Mouse (Mus musculus) heart, postnatal 0 days (tissue): ENCODE measurements around the gene Pheta1. TPM values are rescaled to one million over a fixed set of nuclear protein-coding genes. Genes with fewer than 3 reads are reported as not detected.

Experiments used
- ATAC-seq: fragments of 200-750 bp; cut with Nextera tagmentation; 2 replicates; pipeline ENCODE4 v1.8.0; 2017; ENCODE audit warnings: low read depth, moderate number of reproducible peaks, moderate library complexity; ENCODE audit not compliant: insufficient read depth
- DNase-seq: peaks from one replicate; pipeline ENCODE4 v3.0.0-alpha.2; 2016; ENCODE audit warnings: low spot score
- H3K27ac ChIP-seq: fragments of 300-500 bp; sonication (generic); 2 replicates; pipeline ENCODE4 v1.5.1; 2014; ENCODE audit warnings: low read depth, mild to moderate bottlenecking
- H3K27me3 ChIP-seq: fragments of 300-500 bp; sonication (generic); 2 replicates; pipeline ENCODE4 v1.6.1; 2014; ENCODE audit warnings: low read length, mixed read lengths; ENCODE audit not compliant: control insufficient read depth, insufficient read depth
- H3K36me3 ChIP-seq: fragments of 300-500 bp; sonication (generic); replicated peaks from 2 replicates; pipeline ENCODE4 v1.6.1; 2014; ENCODE audit warnings: low read length, mixed read lengths; ENCODE audit not compliant: control insufficient read depth, insufficient read depth
- H3K4me1 ChIP-seq: fragments of 300-500 bp; sonication (generic); 2 replicates; pipeline ENCODE4 v1.6.1; 2014; ENCODE audit warnings: antibody characterized with exemption; ENCODE audit not compliant: control insufficient read depth, insufficient read depth
- H3K4me2 ChIP-seq: fragments of 300-500 bp; sonication (generic); 2 replicates; pipeline ENCODE4 v1.6.1; 2014; ENCODE audit warnings: low read depth, mild to moderate bottlenecking, low read length, moderate library complexity
- H3K4me3 ChIP-seq: fragments of 300-500 bp; sonication (generic); 2 replicates; pipeline ENCODE4 v1.5.1; 2014; ENCODE audit warnings: low read depth, low read length
- H3K9ac ChIP-seq: fragments of 300-500 bp; sonication (generic); replicated peaks from 2 replicates; pipeline ENCODE4 v1.6.1; 2014; ENCODE audit warnings: low read depth, low read length, mixed read lengths
- H3K9me3 ChIP-seq: fragments of 300-500 bp; sonication (generic); replicated peaks from 2 replicates; pipeline ENCODE4 v1.6.1; 2016; ENCODE audit warnings: low read length; ENCODE audit not compliant: control insufficient read depth
- CTCF ChIP-seq: IDR thresholded peaks from 2 replicates; pipeline ENCODE4 v1.5.1; 2016; ENCODE audit warnings: antibody characterized with exemption, control low read depth, low read depth
- EP300 ChIP-seq: IDR thresholded peaks from 2 replicates; pipeline ENCODE4 v1.6.1; 2016; ENCODE audit warnings: antibody characterized with exemption, low read depth
- WGBS: fragments of 180-500 bp; shearing (Covaris S2); extraction: QIAGEN DNeasy Blood & Tissue Kit; methylation state at CpG from one replicate; pipeline ENCODE4 v1.1.7; 2014; 5-methylcytosine and 5-hydroxymethylcytosine counted together
- polyA plus RNA-seq: library from polyadenylated mRNA; unstranded; fragments of >200 nt; fragmentation: Nextera tagmentation; extraction: Ambion mirVana; gene quantifications from 2 replicates; pipeline ENCODE4 v1.2.1, GENCODE M21; 2015
- total RNA-seq: library from RNA; depleted of rRNA; stranded (reverse); fragments of >200 nt; gene quantifications from 2 replicates; pipeline ENCODE4 v1.2.3, GENCODE M21; 2014; ENCODE audit warnings: low replicate concordance

Pheta1 gene
- total and polyA plus RNA-seq, 2 experiments from 2014 or later = 16.4 to 32.2 TPM

DNA sequence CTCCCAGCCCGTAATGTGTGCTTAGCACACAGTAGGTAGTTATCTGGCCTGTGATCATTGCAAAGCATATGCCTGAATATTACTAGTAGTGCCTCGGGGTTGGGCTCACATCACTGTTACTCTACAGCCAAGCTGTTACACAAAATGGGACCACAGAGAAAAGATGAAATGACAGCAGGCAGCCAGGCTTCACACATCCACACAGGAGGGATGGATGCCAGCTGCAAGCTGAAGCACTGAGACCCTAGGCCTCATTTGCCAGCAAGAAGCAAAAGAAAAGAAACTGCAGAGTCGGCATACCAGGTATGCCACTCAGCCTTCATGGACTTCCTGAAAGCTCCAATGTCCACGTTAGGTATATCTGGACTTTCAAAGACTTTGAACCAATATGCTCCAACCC is 20.9 kb upstream of the Pheta1 start:
- H3K4me3 ChIP-seq = no peak overlapping the region
- WGBS = 85% methylated on average over 4 of the region's 4 CpGs
- H3K27ac ChIP-seq = no peak overlapping the region
- H3K4me1 ChIP-seq = peaks cover 31% of the 10 kb centered on the region
- H3K9me3 ChIP-seq = no peaks in the 10 kb centered on the region
- TF ChIP-seq CTCF (no peak), EP300 (no peak)
- peaks cover 41% of the 10 kb centered on the region for H3K36me3 ChIP-seq
- H3K9ac ChIP-seq = no peak overlapping the region
- no peak overlapping the region for H3K4me2 ChIP-seq
- DNase-seq (no peak), ATAC-seq (no peak)
- no peaks in the 10 kb centered on the region for H3K27me3 ChIP-seq

DNA sequence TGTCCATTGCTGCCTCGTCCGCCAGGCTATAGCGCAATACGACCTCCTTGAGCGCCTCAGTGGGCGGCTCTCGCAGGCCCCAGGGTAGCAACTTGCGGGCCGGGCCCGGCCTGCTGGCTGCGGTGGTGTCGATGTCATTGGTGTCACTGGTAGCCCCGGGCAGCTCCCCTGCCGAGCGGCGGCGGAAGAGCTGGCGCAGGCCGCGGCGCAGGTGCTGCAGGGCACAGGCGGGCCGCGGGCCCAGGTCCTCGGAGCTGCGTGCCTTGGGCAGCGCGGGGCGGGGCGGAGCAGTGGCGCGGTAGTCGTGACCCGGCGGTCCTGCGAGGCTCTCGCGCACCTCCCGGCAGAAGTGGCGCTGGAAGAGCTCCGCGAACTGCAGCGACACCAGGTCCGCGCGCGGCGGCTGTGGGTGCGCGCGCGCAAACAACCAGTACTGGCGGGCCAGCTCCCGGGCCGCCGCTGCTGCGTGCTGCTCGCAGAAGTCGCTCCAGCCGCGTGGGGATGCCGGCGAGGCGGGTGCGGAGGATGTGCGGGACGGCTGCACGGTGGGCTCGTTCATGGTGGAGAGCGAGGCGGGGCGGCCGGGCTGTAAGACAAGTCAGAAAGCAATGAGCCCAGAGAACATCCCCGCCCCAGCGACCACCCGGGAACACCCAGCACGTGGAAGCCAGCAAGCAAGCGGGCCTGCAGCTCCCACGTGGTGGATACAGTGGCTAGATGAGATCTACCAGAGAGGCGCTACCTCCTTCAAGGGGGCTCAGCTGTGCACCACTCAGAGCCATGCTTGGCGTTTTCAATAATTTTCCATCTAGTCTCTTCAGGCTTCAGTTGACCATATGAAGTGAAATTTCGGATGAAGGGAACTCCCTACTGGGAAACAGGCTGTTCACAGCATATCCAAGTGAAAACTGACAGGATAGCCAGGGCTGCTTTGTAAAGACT is 20.0 kb upstream of the Pheta1 start:
- peaks cover 27% of the 10 kb centered on the region for H3K4me1 ChIP-seq
- 32% methylated on average over 81 of the region's 82 CpGs for WGBS

DNA sequence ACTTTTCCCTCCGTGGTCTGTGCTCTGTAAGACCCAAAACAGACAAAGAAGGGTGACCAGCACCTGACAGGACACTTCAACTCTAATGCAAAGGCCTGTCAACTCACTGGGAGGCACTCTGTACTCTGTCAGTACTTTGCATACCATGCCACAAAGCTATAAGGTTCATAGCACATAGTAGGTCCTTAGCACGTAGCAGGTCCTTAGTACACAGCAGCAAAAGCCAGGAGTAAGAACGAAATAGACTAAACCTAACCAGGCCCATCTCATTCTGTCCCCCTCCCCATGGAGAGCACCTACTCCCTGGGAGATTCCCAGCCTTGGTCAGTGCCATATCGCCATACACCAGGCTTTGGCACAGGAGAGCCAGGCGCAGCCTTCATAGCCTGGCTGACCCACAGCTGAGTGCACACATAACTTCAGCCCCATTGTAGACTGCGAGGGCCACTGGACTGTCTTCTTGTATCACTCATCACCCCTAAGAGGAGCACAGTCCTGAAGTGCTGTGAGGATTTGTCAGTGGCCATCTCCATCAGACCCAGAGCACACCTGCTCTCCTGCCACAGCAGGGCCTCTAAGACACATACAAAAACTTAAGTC is 17.7 kb upstream of the Pheta1 start:
- Histone ChIP-seq H3K27ac (no peak overlapping the region), H3K4me2 (no peak overlapping the region), H3K9me3 (no peaks in the 10 kb centered on the region), H3K27me3 (no peaks in the 10 kb centered on the region), H3K36me3 (peaks cover 22% of the 10 kb centered on the region), H3K4me3 (no peak overlapping the region), H3K4me1 (peaks cover 32% of the 10 kb centered on the region; the same call in 1 of the 2 replicates), H3K9ac (no peak overlapping the region)
- DNase-seq (no peak), ATAC-seq (no peak)
- TF ChIP-seq EP300 = no peak
- TF ChIP-seq CTCF = no peak
- WGBS = 84% methylated on average over 6 of the region's 6 CpGs

More for the DNA sequence above, 20.0 kb upstream of the Pheta1 start:
- Histone ChIP-seq H3K27me3 (no peaks in the 10 kb centered on the region), H3K36me3 (peaks cover 36% of the 10 kb centered on the region), H3K4me3 (peak overlapping the region; percentile 38), H3K9me3 (no peaks in the 10 kb centered on the region), H3K9ac (0 out of 2 replicates have a peak overlapping the region, but pooled peaks have one; percentile 22), H3K27ac (no peak overlapping the region), H3K4me2 (peak overlapping the region; percentile 71)
- no peak for TF ChIP-seq CTCF
- TF ChIP-seq EP300 = no peak
- DNase-seq (no peak), ATAC-seq (peak; percentile 28; the same call in 1 of the 2 replicates)

DNA sequence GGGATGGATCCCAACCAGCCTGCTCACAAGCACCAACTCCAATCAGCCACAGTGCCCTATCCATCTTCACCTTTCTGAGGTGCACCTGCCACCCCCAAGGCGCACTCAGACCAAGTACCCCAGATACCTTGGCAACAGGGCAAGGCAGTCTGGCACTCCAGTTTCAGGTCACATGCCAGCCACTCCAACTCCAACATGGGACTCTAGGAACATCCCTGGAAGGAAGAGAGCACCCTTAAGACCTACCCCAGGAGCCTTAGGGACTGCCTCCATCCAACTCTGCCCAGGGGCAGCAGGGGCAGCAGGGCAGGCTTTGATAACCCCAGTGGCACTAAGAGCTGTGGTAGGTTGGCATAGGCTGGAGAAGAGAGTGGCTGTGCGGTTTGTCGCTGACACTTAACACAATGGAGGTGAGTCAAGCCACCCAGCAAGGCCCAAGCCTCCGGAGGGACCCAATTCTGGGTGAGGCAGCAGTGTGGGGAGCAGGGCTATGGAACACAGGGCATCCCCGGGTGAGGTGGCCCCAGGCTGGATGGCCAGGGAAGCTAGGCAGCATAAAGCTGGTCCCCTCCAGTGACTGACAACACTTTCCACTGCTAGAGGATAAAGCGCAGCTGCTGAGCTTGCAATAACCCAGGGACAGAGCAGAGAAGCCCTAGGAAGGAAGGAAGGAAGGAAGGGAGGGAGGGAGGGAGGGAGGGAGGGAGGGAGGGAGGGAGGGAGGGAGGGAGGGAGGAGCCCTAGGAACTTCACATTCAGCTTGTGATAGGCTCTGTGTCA is 16.2 kb upstream of the Pheta1 start:
- H3K27me3 ChIP-seq = no peaks in the 10 kb centered on the region
- no peak for DNase-seq
- H3K9ac ChIP-seq = no peak overlapping the region
- H3K4me3 ChIP-seq = no peak overlapping the region
- H3K36me3 ChIP-seq = peaks cover 9% of the 10 kb centered on the region
- no peak for ATAC-seq
- no peaks in the 10 kb centered on the region for H3K9me3 ChIP-seq
- peak overlapping the region; percentile 21 for H3K27ac ChIP-seq
- peaks cover 34% of the 10 kb centered on the region; the same call in 1 of the 2 replicates for H3K4me1 ChIP-seq
- TF ChIP-seq EP300 = no peak
- TF ChIP-seq CTCF = no peak
- 66% methylated on average over 6 of the region's 6 CpGs for WGBS
- peak overlapping the region; percentile 83; the same call in 1 of the 2 replicates for H3K4me2 ChIP-seq

DNA sequence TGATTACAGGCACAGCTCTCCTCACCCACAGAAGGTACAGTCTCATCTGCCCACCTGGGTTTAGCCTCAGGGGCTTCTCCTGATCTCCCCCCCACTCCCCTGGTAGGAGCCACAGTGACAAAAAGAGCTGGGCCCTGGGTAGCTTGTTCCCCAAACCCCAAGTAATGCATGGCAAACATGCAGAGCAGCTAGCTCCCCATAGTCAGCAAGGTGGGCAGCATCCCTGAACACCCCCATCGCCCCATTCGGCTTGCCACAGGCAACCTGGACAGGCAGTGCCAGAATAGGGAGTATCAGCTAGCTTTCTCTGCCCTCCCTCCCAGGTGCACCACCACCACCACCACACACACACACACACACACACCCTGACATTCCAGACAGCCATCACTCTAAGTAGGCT is 15.6 kb upstream of the Pheta1 start:
- Histone ChIP-seq H3K9me3 (no peaks in the 10 kb centered on the region), H3K4me1 (peaks cover 40% of the 10 kb centered on the region; the same call in 1 of the 2 replicates), H3K4me3 (peak overlapping the region; percentile 85; the same call in 1 of the 2 replicates), H3K27ac (peak overlapping the region; percentile 90), H3K9ac (peak overlapping the region; percentile 17; the same call in 1 of the 2 replicates), H3K4me2 (peak overlapping the region; percentile 83), H3K27me3 (no peaks in the 10 kb centered on the region), H3K36me3 (peaks cover 3% of the 10 kb centered on the region; the same call in 1 of the 2 replicates)
- TF ChIP-seq EP300 (no peak), CTCF (no peak)
- 97% methylated on average over 2 of the region's 2 CpGs for WGBS
- DNase-seq (no peak), ATAC-seq (no peak)
